Mouse (Mus musculus) spleen, embryonic (tissue): Measurements from ENCODE around the gene Fbxw21.

Experiments
- CTCF ChIA-PET: fragments of 350-600 bp; sonication (Branson Sonifier 250); formaldehyde crosslinking; loops from one replicate; lab custom pipeline; 2022; lab: Charles Lee

The Fbxw21 gene

GRCm38 (mm10) chr9:109091802-109092201 is 70.0 kb downstream of the Fbxw21 start:
- CTCF ChIA-PET = no interaction called here

- CTCF ChIA-PET = no interaction called here
Observed at GRCm38 (mm10) chr9:109090446-109090845, 71.4 kb downstream of the Fbxw21 start.
